Mouse (Mus musculus): ENCODE data around the gene Acer3.
"Not testable (repeated sequence)": the region's sequence is repeated elsewhere in the genome, so short reads cannot be mapped to it uniquely, and the experiment has no call there.

Acer3 gene

GRCm38 (mm10) chr7:98268166-98268565, 52.8 kb downstream of the Acer3 start:
- DNase-seq, result peak; percentile 10

GRCm38 (mm10) chr7:98252520-98252919, 68.5 kb downstream of the Acer3 start:
- no peak for DNase-seq

- DNase-seq, result no peak
Observed at GRCm38 (mm10) chr7:98236686-98237359, 84.2 kb downstream of the Acer3 start.

- DNase-seq, result no peak
Observed at GRCm38 (mm10) chr7:98223796-98224195, 97.2 kb downstream of the Acer3 start.

GRCm38 (mm10) chr7:98216713-98217112, 104.3 kb downstream of the Acer3 start:
- DNase-seq, result no peak

GRCm38 (mm10) chr7:98202946-98203345, 118.1 kb downstream of the Acer3 start:
- no peak for DNase-seq

GRCm38 (mm10) chr7:98201493-98202028, 119.4 kb downstream of the Acer3 start:
- DNase-seq, result no peak

GRCm38 (mm10) chr7:98200396-98200795, 120.6 kb downstream of the Acer3 start:
- no peak for DNase-seq

- no peak for DNase-seq
Observed at GRCm38 (mm10) chr7:98199381-98199780, 121.6 kb downstream of the Acer3 start, which contains the start of gene B3gnt6. Gene B3gnt6 (minus strand): TSS chr7:98199481.

GRCm38 (mm10) chr7:98195151-98195801, 125.7 kb downstream of the Acer3 start:
- DNase-seq, result no peak

- DNase-seq, result peak; percentile 72
Observed at GRCm38 (mm10) chr7:98194026-98194792, 126.8 kb downstream of the Acer3 start.

GRCm38 (mm10) chr7:98193515-98194025, 127.4 kb downstream of the Acer3 start:
- peak; percentile 65 for DNase-seq

GRCm38 (mm10) chr7:98191571-98192250, 129.3 kb downstream of the Acer3 start:
- peak; percentile 56 for DNase-seq

GRCm38 (mm10) chr7:98190578-98190977, 130.4 kb downstream of the Acer3 start:
- DNase-seq, result no peak

- no peak for DNase-seq
Observed at GRCm38 (mm10) chr7:98189745-98190144, 131.3 kb downstream of the Acer3 start.

- no peak for DNase-seq
Observed at GRCm38 (mm10) chr7:98188680-98189079, 132.3 kb downstream of the Acer3 start.

GRCm38 (mm10) chr7:98188238-98188637, 132.8 kb downstream of the Acer3 start:
- DNase-seq, result no peak

GRCm38 (mm10) chr7:98187332-98187731, 133.7 kb downstream of the Acer3 start:
- not testable (repeated sequence) for DNase-seq

- DNase-seq, result no peak
Observed at GRCm38 (mm10) chr7:98186637-98187036, 134.4 kb downstream of the Acer3 start.

GRCm38 (mm10) chr7:98185326-98185725, 135.7 kb downstream of the Acer3 start:
- no peak for DNase-seq

- DNase-seq, result peak; percentile 12
Observed at GRCm38 (mm10) chr7:98178560-98179231, 142.3 kb downstream of the Acer3 start.

All from thymus, postnatal 4 days (tissue).